In genomic region chr3:51998511-51999399, GRCm38 (mm10) we compare ENCODE assay signal across 14 mouse cellular contexts.
DNase-seq lines count a peak whose midpoint lies in the region; ATAC-seq and TF ChIP-seq lines count a peak whose summit lies in the region.
"Had no signal": no experiment of that assay in that cellular context is flagged by ENCODE, and none has a peak within 500 bp of the region (broad histone marks: within the 10 kb centered on the region; RNA-seq: fewer than 3 reads in every experiment).

No protein-coding gene starts in this region.

- no peak for TF ChIP-seq CTCF in intestine, postnatal 0 days (IDR thresholded peaks at IDR 0.05; ENCODE audit: low read depth)
- TF ChIP-seq CTCF in thymus, adult 2 months (IDR thresholded peaks at IDR 0.05; ENCODE audit: borderline replicate concordance, control insufficient read depth, extremely low read depth, insufficient read depth, low read length, poor library complexity): no peak

- 0 out of 2 replicates have a peak overlapping the region, but pooled peaks have one; percentile 35 for H3K9ac ChIP-seq in hindbrain, embryonic 13.5 days
- H3K9ac ChIP-seq in hindbrain, embryonic 11.5 days (ENCODE audit: low read depth, low read length): no peak overlapping the region
- no peak overlapping the region for H3K9ac ChIP-seq in intestine, postnatal 0 days (ENCODE audit: low read depth, low read length)
- peak overlapping the region; percentile 46; the same call in 1 of the 2 replicates for H3K9ac ChIP-seq in midbrain, embryonic 16.5 days (ENCODE audit: low read depth, low read length)
- H3K9ac ChIP-seq: embryonic facial prominence, embryonic 12.5 days; heart, embryonic 15.5 days had no signal

- 69% methylated on average over 21 of the region's 21 CpGs for WGBS in hindbrain, embryonic 13.5 days
- WGBS in hindbrain, embryonic 11.5 days: 81% methylated on average over 21 of the region's 21 CpGs
- 44% methylated on average over 21 of the region's 21 CpGs for WGBS in intestine, postnatal 0 days
- WGBS in midbrain, embryonic 16.5 days: 62% methylated on average over 21 of the region's 21 CpGs
- 80% methylated on average over 21 of the region's 21 CpGs for WGBS in thymus, adult 2 months

- DNase-seq in hindbrain, embryonic 11.5 days (ENCODE audit: low spot score): no peak
- peak; percentile 50 for DNase-seq in c-Kit-positive CD71-negative TER-119-negative erythroid progenitor cells, embryonic 14.5 days (ENCODE audit: low read depth)
- DNase-seq in spleen, adult 18-20 months: no peak
- DNase-seq in thymus, adult 2 months: no peak
- no peak for DNase-seq in urinary bladder, adult 18-20 months (ENCODE audit: low spot score in 2 of 2)
- DNase-seq: cerebellum, adult 11 months; right cerebral cortex, postnatal 4 days; thymus, adult 18-20 months had no signal

- no peak for ATAC-seq in hindbrain, embryonic 13.5 days (ENCODE audit: low FRiP score)
- ATAC-seq in hindbrain, embryonic 11.5 days (ENCODE audit: low FRiP score): no peak
- ATAC-seq in intestine, postnatal 0 days: peak; percentile 73
- no peak for ATAC-seq in midbrain, embryonic 16.5 days
- ATAC-seq: inflammation-experienced regulatory T-cells, adult 6 months had no signal

- no peak overlapping the region for H3K4me3 ChIP-seq in hindbrain, embryonic 13.5 days
- no peak overlapping the region for H3K4me3 ChIP-seq in hindbrain, embryonic 11.5 days (ENCODE audit: low read depth, low read length)
- no peak overlapping the region for H3K4me3 ChIP-seq in intestine, postnatal 0 days (ENCODE audit: low read depth, low read length)
- no peak overlapping the region for H3K4me3 ChIP-seq in midbrain, embryonic 16.5 days (ENCODE audit: low read depth, low read length)
- H3K4me3 ChIP-seq in thymus, adult 2 months (ENCODE audit: control insufficient read depth, insufficient read depth, low read length): no peak overlapping the region
- H3K4me3 ChIP-seq: embryonic facial prominence, embryonic 12.5 days; heart, embryonic 15.5 days had no signal

- H3K9me3 ChIP-seq in hindbrain, embryonic 13.5 days: no peaks in the 10 kb centered on the region
- H3K9me3 ChIP-seq in hindbrain, embryonic 11.5 days (ENCODE audit: control insufficient read depth, low read length): no peaks in the 10 kb centered on the region
- H3K9me3 ChIP-seq in intestine, postnatal 0 days (ENCODE audit: control insufficient read depth): no peaks in the 10 kb centered on the region
- H3K9me3 ChIP-seq in midbrain, embryonic 16.5 days (replicated peaks; ENCODE audit: control insufficient read depth, low read length, poor library complexity, severe bottlenecking): no peaks in the 10 kb centered on the region
- H3K9me3 ChIP-seq: embryonic facial prominence, embryonic 12.5 days; heart, embryonic 15.5 days had no signal

- peaks cover 30% of the 10 kb centered on the region for H3K4me1 ChIP-seq in hindbrain, embryonic 13.5 days (replicated peaks)
- no peaks in the 10 kb centered on the region for H3K4me1 ChIP-seq in hindbrain, embryonic 11.5 days (replicated peaks; ENCODE audit: control insufficient read depth, insufficient read depth, low read length)
- peaks cover 4% of the 10 kb centered on the region; the same call in 1 of the 2 replicates for H3K4me1 ChIP-seq in intestine, postnatal 0 days (replicated peaks; ENCODE audit: control insufficient read depth, insufficient read depth, low read length)
- peaks cover 21% of the 10 kb centered on the region; the same call in 1 of the 2 replicates for H3K4me1 ChIP-seq in midbrain, embryonic 16.5 days (ENCODE audit: control insufficient read depth, insufficient read depth, low read length)
- peaks cover 13% of the 10 kb centered on the region for H3K4me1 ChIP-seq in thymus, adult 2 months (replicated peaks; ENCODE audit: control insufficient read depth, insufficient read depth, low read length)
- H3K4me1 ChIP-seq: embryonic facial prominence, embryonic 12.5 days had no signal

- no peak for TF ChIP-seq POLR2A in thymus, adult 2 months (IDR thresholded peaks at IDR 0.05; ENCODE audit: control insufficient read depth, extremely low read depth, insufficient read depth, low read length, poor library complexity)

- H3K4me2 ChIP-seq in hindbrain, embryonic 13.5 days: no peak overlapping the region
- H3K4me2 ChIP-seq in hindbrain, embryonic 11.5 days (replicated peaks; ENCODE audit: low read depth, low read length): no peak overlapping the region
- peak overlapping the region; percentile 50 for H3K4me2 ChIP-seq in intestine, postnatal 0 days (replicated peaks; ENCODE audit: low read depth)
- H3K4me2 ChIP-seq in midbrain, embryonic 16.5 days (ENCODE audit: low read length): 0 out of 2 replicates have a peak overlapping the region, but pooled peaks have one; percentile 3
- H3K4me2 ChIP-seq: embryonic facial prominence, embryonic 12.5 days; heart, embryonic 15.5 days had no signal

- H3K27ac ChIP-seq in hindbrain, embryonic 13.5 days: peak overlapping the region; percentile 50
- no peak overlapping the region for H3K27ac ChIP-seq in hindbrain, embryonic 11.5 days (ENCODE audit: low read depth, low read length)
- peak overlapping the region; percentile 50; the same call in 1 of the 2 replicates for H3K27ac ChIP-seq in intestine, postnatal 0 days (ENCODE audit: low read depth, low read length)
- peak overlapping the region; percentile 47 for H3K27ac ChIP-seq in midbrain, embryonic 16.5 days (ENCODE audit: low read length)
- H3K27ac ChIP-seq in thymus, adult 2 months (ENCODE audit: control insufficient read depth, insufficient read depth, low read length): no peak overlapping the region
- H3K27ac ChIP-seq: embryonic facial prominence, embryonic 12.5 days; heart, embryonic 15.5 days had no signal

- H3K36me3 ChIP-seq in hindbrain, embryonic 13.5 days: no peaks in the 10 kb centered on the region
- H3K36me3 ChIP-seq in hindbrain, embryonic 11.5 days (ENCODE audit: control insufficient read depth, insufficient read depth, low read length): no peaks in the 10 kb centered on the region
- H3K36me3 ChIP-seq in intestine, postnatal 0 days (ENCODE audit: control insufficient read depth, insufficient read depth): no peaks in the 10 kb centered on the region
- H3K36me3 ChIP-seq in midbrain, embryonic 16.5 days (ENCODE audit: control insufficient read depth, insufficient read depth, low read length): no peaks in the 10 kb centered on the region
- H3K36me3 ChIP-seq in thymus, adult 2 months (ENCODE audit: control insufficient read depth, insufficient read depth, low read length): no peaks in the 10 kb centered on the region
- H3K36me3 ChIP-seq: embryonic facial prominence, embryonic 12.5 days; heart, embryonic 15.5 days had no signal

- H3K27me3 ChIP-seq in hindbrain, embryonic 13.5 days: no peaks in the 10 kb centered on the region
- H3K27me3 ChIP-seq in hindbrain, embryonic 11.5 days (ENCODE audit: control insufficient read depth, insufficient read depth, low read length): no peaks in the 10 kb centered on the region
- no peaks in the 10 kb centered on the region for H3K27me3 ChIP-seq in intestine, postnatal 0 days (replicated peaks; ENCODE audit: control insufficient read depth, insufficient read depth, low read length)
- H3K27me3 ChIP-seq in midbrain, embryonic 16.5 days (ENCODE audit: control insufficient read depth, insufficient read depth, low read depth, low read length): no peaks in the 10 kb centered on the region
- no peaks in the 10 kb centered on the region for H3K27me3 ChIP-seq in thymus, adult 2 months (ENCODE audit: control insufficient read depth, insufficient read depth, low read length)
- H3K27me3 ChIP-seq: embryonic facial prominence, embryonic 12.5 days; heart, embryonic 15.5 days had no signal

Comparison
In these comparisons a context has a peak if more than half of its experiments do, and no peak if none do; other contexts are left out.
1. H3K27ac ChIP-seq: peak in hindbrain, embryonic 13.5 days (single experiment), intestine, postnatal 0 days (single experiment) and midbrain, embryonic 16.5 days (single experiment); none in hindbrain, embryonic 11.5 days (single experiment) and thymus, adult 2 months (single experiment).
2. H3K9ac ChIP-seq: peak in hindbrain, embryonic 13.5 days (single experiment) and midbrain, embryonic 16.5 days (single experiment); none in hindbrain, embryonic 11.5 days (single experiment) and intestine, postnatal 0 days (single experiment).
3. H3K4me2 ChIP-seq: peak in intestine, postnatal 0 days (single experiment) and midbrain, embryonic 16.5 days (single experiment); none in hindbrain, embryonic 13.5 days (single experiment) and hindbrain, embryonic 11.5 days (single experiment).